Mouse (Mus musculus) CH12.LX (cell line): ENCODE measurements at regions not wholly inside any gene's neighbourhood (a gene's known extent, or its start where the extent isn't known, plus 50 kb on each side); places are given as distances from the start of the nearest gene placed in this dataset.

ENCODE experiments used
- DNase-seq: peaks from one replicate; pipeline ENCODE4 v3.0.0-alpha.2; 2013; ENCODE audit errors: extremely low read depth
- H3K27ac ChIP-seq: 2 replicates; pipeline ENCODE4 v1.5.1; 2012; ENCODE audit warnings: low read depth, mild to moderate bottlenecking, control low read depth, moderate library complexity; ENCODE audit not compliant: insufficient read depth
- H3K27me3 ChIP-seq: replicated peaks from 2 replicates; pipeline ENCODE3; 2012; ENCODE audit warnings: inconsistent platforms
- H3K36me3 ChIP-seq, 2 experiments: replicated peaks in 1 of 2; 2 replicates each; pipeline versions ENCODE3 to v1.6.1; 2012; ENCODE audit warnings: inconsistent platforms in 1 of 2, low read length in 1 of 2, mild to moderate bottlenecking in 1 of 2, mixed read lengths in 1 of 2, moderate library complexity in 1 of 2; ENCODE audit not compliant: control insufficient read depth in 1 of 2, insufficient read depth in 1 of 2
- H3K4me1 ChIP-seq, 2 experiments: 2 replicates each; pipeline ENCODE4 v1.6.1; 2012; ENCODE audit warnings: inconsistent platforms in 1 of 2, moderate library complexity in 1 of 2; ENCODE audit not compliant: insufficient read depth in 2 of 2, control insufficient read depth in 1 of 2
- H3K4me2 ChIP-seq: 2 replicates; pipeline ENCODE4 v1.6.1; 2012; ENCODE audit warnings: low read depth, mild to moderate bottlenecking, control low read depth; ENCODE audit not compliant: poor library complexity, insufficient read depth, severe bottlenecking
- H3K4me3 ChIP-seq, 3 experiments: fragments of 150-350 bp in 1 of 3; sonication (generic) in 1 of 3; replicated peaks in 1 of 3; 2 replicates each; pipeline versions ENCODE3 to v1.5.1; 2011 to 2012; ENCODE audit warnings: low read depth in 2 of 3, low read length in 2 of 3, mild to moderate bottlenecking in 2 of 3, moderate library complexity in 2 of 3, control low read depth in 1 of 3, improper control_type of control experiment in 1 of 3, inconsistent platforms in 1 of 3, mixed read lengths in 1 of 3; ENCODE audit not compliant: poor library complexity in 1 of 3
- H3K79me2 ChIP-seq: replicated peaks from 2 replicates; pipeline ENCODE4 v1.6.1; 2012; ENCODE audit warnings: mild to moderate bottlenecking, moderate library complexity; ENCODE audit not compliant: control insufficient read depth, poor library complexity, insufficient read depth, severe bottlenecking; ENCODE audit errors: extremely low read depth
- H3K9ac ChIP-seq: 2 replicates; pipeline ENCODE4 v1.6.1; 2012; ENCODE audit warnings: low read depth, mild to moderate bottlenecking, control low read depth, moderate library complexity; ENCODE audit not compliant: insufficient read depth
- H3K9me3 ChIP-seq: replicated peaks from 2 replicates; pipeline ENCODE3; 2012; ENCODE audit warnings: low read length, inconsistent platforms, mixed read lengths
- CHD2 ChIP-seq: IDR thresholded peaks from 2 replicates; pipeline ENCODE4 v1.6.1; 2011; ENCODE audit warnings: low read length, improper control_type of control experiment
- CTCF ChIP-seq, 2 experiments: IDR thresholded peaks in 1 of 2; conservative IDR thresholded peaks in 1 of 2; 2 replicates each; pipeline ENCODE4 v1.5.1; 2011 to 2012; ENCODE audit warnings: low read depth in 2 of 2, low read length in 2 of 2, improper control_type of control experiment in 1 of 2, inconsistent platforms in 1 of 2, mild to moderate bottlenecking in 1 of 2, moderate library complexity in 1 of 2
- E2F4 ChIP-seq: IDR thresholded peaks from 2 replicates; pipeline ENCODE4 v1.6.1; 2011; ENCODE audit warnings: low read depth, low read length, improper control_type of control experiment; ENCODE audit not compliant: insufficient replicate concordance
- ELF1 ChIP-seq: IDR thresholded peaks from 2 replicates; pipeline ENCODE4 v1.6.1; 2014; ENCODE audit warnings: low read depth, mild to moderate bottlenecking, inconsistent platforms, low read length, improper control_type of control experiment
- EP300 ChIP-seq: IDR thresholded peaks from 2 replicates; pipeline ENCODE4 v1.6.1; 2011; ENCODE audit warnings: low read length, improper control_type of control experiment
- ETS1 ChIP-seq: conservative IDR thresholded peaks from 2 replicates; pipeline ENCODE4 v1.6.1; 2012; ENCODE audit warnings: low read depth, mild to moderate bottlenecking, inconsistent platforms, low read length, improper control_type of control experiment, moderate library complexity
- GABPA ChIP-seq: IDR thresholded peaks from 2 replicates; pipeline ENCODE4 v1.6.1; 2012; ENCODE audit warnings: low read depth, low read length, improper control_type of control experiment, inconsistent platforms; ENCODE audit not compliant: insufficient replicate concordance
- HCFC1 ChIP-seq: IDR thresholded peaks from 2 replicates; pipeline ENCODE4 v1.6.1; 2012; ENCODE audit warnings: low read depth, mild to moderate bottlenecking, inconsistent platforms, low read length, improper control_type of control experiment
- IRF4 ChIP-seq: IDR thresholded peaks from 2 replicates; pipeline ENCODE4 v1.6.1; 2014; ENCODE audit warnings: low read depth, mild to moderate bottlenecking, inconsistent platforms, low read length, improper control_type of control experiment
- KAT2A ChIP-seq: IDR thresholded peaks from 2 replicates; pipeline ENCODE4 v1.6.1; 2012; ENCODE audit warnings: low read length, improper control_type of control experiment, inconsistent platforms; ENCODE audit not compliant: insufficient replicate concordance
- MAFK ChIP-seq: IDR thresholded peaks from 2 replicates; pipeline ENCODE4 v1.6.1; 2011; ENCODE audit warnings: low read length, improper control_type of control experiment; ENCODE audit not compliant: insufficient replicate concordance
- MAX ChIP-seq: IDR thresholded peaks from 2 replicates; pipeline ENCODE4 v1.6.1; 2011; ENCODE audit warnings: low read length, improper control_type of control experiment
- MEF2A ChIP-seq: IDR thresholded peaks from 2 replicates; pipeline ENCODE4 v1.6.1; 2014; ENCODE audit warnings: low read depth, mild to moderate bottlenecking, inconsistent platforms, low read length, improper control_type of control experiment, borderline replicate concordance
- NRF1 ChIP-seq: IDR thresholded peaks from 2 replicates; pipeline ENCODE4 v1.6.1; 2014; ENCODE audit warnings: low read depth, mild to moderate bottlenecking, inconsistent platforms, low read length, improper control_type of control experiment, moderate library complexity
- PAX5 ChIP-seq: IDR thresholded peaks from 2 replicates; pipeline ENCODE4 v1.6.1; 2012; ENCODE audit warnings: low read length, inconsistent platforms, mixed read lengths
- POLR2A ChIP-seq: IDR thresholded peaks from 2 replicates; pipeline ENCODE4 v1.6.1; 2011; ENCODE audit warnings: low read depth, mild to moderate bottlenecking, improper control_type of control experiment, low read length
- POLR2AphosphoS2 ChIP-seq: IDR thresholded peaks from 2 replicates; pipeline ENCODE4 v1.6.1; 2011; ENCODE audit warnings: low read depth, low read length, improper control_type of control experiment
- RAD21 ChIP-seq: IDR thresholded peaks from 2 replicates; pipeline ENCODE4 v1.6.1; 2011; ENCODE audit warnings: low read depth, mild to moderate bottlenecking, low read length, improper control_type of control experiment, moderate library complexity
- RCOR1 ChIP-seq: conservative IDR thresholded peaks from 2 replicates; pipeline ENCODE4 v1.6.1; 2012; ENCODE audit warnings: low read depth, mild to moderate bottlenecking, inconsistent platforms, low read length, improper control_type of control experiment
- SIN3A ChIP-seq: IDR thresholded peaks from 2 replicates; pipeline ENCODE4 v1.6.1; 2012; ENCODE audit warnings: low read length, improper control_type of control experiment, inconsistent platforms
- SMC3 ChIP-seq: IDR thresholded peaks from 2 replicates; pipeline ENCODE4 v1.6.1; 2011; ENCODE audit warnings: low read depth, low read length, improper control_type of control experiment
- TBP ChIP-seq: conservative IDR thresholded peaks from 2 replicates; pipeline ENCODE4 v1.6.1; 2011; ENCODE audit warnings: low read depth, low read length, improper control_type of control experiment
- TCF12 ChIP-seq: IDR thresholded peaks from 2 replicates; pipeline ENCODE4 v1.6.1; 2014; ENCODE audit warnings: low read depth, mild to moderate bottlenecking, inconsistent platforms, low read length, improper control_type of control experiment
- USF1 ChIP-seq: IDR thresholded peaks from 2 replicates; pipeline ENCODE4 v1.6.1; 2014; ENCODE audit warnings: low read depth, mild to moderate bottlenecking, inconsistent platforms, low read length, improper control_type of control experiment
- USF2 ChIP-seq: conservative IDR thresholded peaks from 2 replicates; pipeline ENCODE4 v1.6.1; 2011; ENCODE audit warnings: low read depth, low read length, improper control_type of control experiment
- ZC3H11A ChIP-seq: IDR thresholded peaks from 2 replicates; pipeline ENCODE4 v1.6.1; 2012; ENCODE audit warnings: low read depth, mild to moderate bottlenecking, inconsistent platforms, low read length, improper control_type of control experiment
- ZKSCAN1 ChIP-seq: IDR thresholded peaks from 2 replicates; pipeline ENCODE4 v1.6.1; 2012; ENCODE audit warnings: low read depth, inconsistent platforms, low read length, improper control_type of control experiment, borderline replicate concordance
- ZMIZ1 ChIP-seq: IDR thresholded peaks from 2 replicates; pipeline ENCODE4 v1.6.1; 2012; ENCODE audit warnings: low read depth, mild to moderate bottlenecking, inconsistent platforms, low read length, improper control_type of control experiment
- ZNF384 ChIP-seq: IDR thresholded peaks from 2 replicates; pipeline ENCODE4 v1.6.1; 2012; ENCODE audit warnings: low read depth, low read length, improper control_type of control experiment, inconsistent platforms
- dilution Hi-C: fragments of 300-500 bp; cut with MboI; formaldehyde crosslinking; loops from 2 replicates; pipeline ENCODE4 v1.14.3; 2020; ENCODE audit warnings: low sequenced_read_pairs; ENCODE audit not compliant: extremely low pct_unique_long_range_greater_than_20kb, extremely low pct_ligation_motif_present
- in situ Hi-C: fragments of 300-500 bp; cut with MboI; formaldehyde crosslinking; loops from 3 replicates; pipeline ENCODE4 v1.14.3; 2019; ENCODE audit warnings: low sequenced_read_pairs, low pct_ligation_motif_present, low pct_unique_long_range_greater_than_20kb, mixed read lengths

DNA sequence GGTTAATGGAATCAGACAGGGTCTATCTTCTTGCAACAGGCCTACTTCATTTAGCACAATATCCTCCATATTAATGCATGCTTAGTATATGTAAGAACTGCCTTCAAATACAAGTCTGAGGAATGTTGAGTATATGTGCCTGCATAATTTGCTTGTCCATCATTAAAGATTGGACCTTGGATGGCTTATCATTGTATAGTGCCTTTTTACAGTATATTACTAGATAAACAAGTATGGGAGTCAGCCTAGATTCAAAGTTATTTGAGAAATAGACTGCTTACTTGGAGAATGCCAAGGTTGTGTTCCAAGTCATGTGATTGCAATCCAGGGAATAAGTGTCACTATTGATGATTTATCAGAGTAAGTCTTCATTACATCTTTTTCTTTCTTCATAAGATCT is 491.6 kb upstream of the Btbd3 start:
- TF ChIP-seq SMC3 (no peak), PAX5 (no peak), USF2 (no peak), CTCF (conservative IDR thresholded peaks at IDR 0.05 in 1 of 2, IDR thresholded peaks at IDR 0.05 in 1 of 2; ENCODE audit: low read depth in 2 of 2, low read length in 2 of 2) (no peak), ETS1 (no peak), POLR2AphosphoS2 (no peak), HCFC1 (no peak), ELF1 (no peak), KAT2A (no peak), POLR2A (no peak), MAFK (no peak), ZKSCAN1 (no peak), MAX (no peak), IRF4 (no peak)
- Histone ChIP-seq H3K4me2 (no peak overlapping the region), H3K9me3 (peaks cover 32% of the 10 kb centered on the region), H3K36me3 (no peaks in the 10 kb centered on the region), H3K9ac (no peak overlapping the region), H3K27me3 (no peaks in the 10 kb centered on the region), H3K4me1 (no peaks in the 10 kb centered on the region), H3K79me2 (no peaks in the 10 kb centered on the region), H3K27ac (no peak overlapping the region), H3K4me3 (no peak overlapping the region)
- dilution Hi-C loops, result no loop called here
- DNase-seq, result no peak
- in situ Hi-C loops, result no loop called here

GRCm38 (mm10) chr2:137759455-137759854 is 496.9 kb upstream of the Btbd3 start:
- H3K27ac ChIP-seq, result no peak overlapping the region
- H3K9me3 ChIP-seq, result peaks cover 56% of the 10 kb centered on the region
- DNase-seq, result no peak
- no peaks in the 10 kb centered on the region for H3K36me3 ChIP-seq
- no peaks in the 10 kb centered on the region for H3K27me3 ChIP-seq
- no peak overlapping the region for H3K9ac ChIP-seq
- dilution Hi-C loops, result no loop called here
- no peak overlapping the region for H3K4me3 ChIP-seq
- in situ Hi-C loops, result no loop called here
- H3K4me1 ChIP-seq, result no peaks in the 10 kb centered on the region
- H3K79me2 ChIP-seq, result no peaks in the 10 kb centered on the region
- H3K4me2 ChIP-seq, result no peak overlapping the region
- TF ChIP-seq ZKSCAN1, result no peak
- TF ChIP-seq GABPA, result no peak
- no peak for TF ChIP-seq ETS1
- no peak for TF ChIP-seq ZMIZ1
- no peak for TF ChIP-seq RAD21
- no peak for TF ChIP-seq EP300
- TF ChIP-seq TCF12, result no peak
- TF ChIP-seq E2F4, result no peak
- TF ChIP-seq NRF1, result no peak
- no peak for TF ChIP-seq USF1
- TF ChIP-seq RCOR1, result no peak
- no peak for TF ChIP-seq CHD2
- TF ChIP-seq TBP, result no peak
- TF ChIP-seq SIN3A, result no peak
- TF ChIP-seq ZC3H11A, result no peak
- no peak for TF ChIP-seq PAX5
- no peak for TF ChIP-seq ZNF384
- TF ChIP-seq USF2, result no peak
- TF ChIP-seq IRF4, result no peak
- TF ChIP-seq MEF2A, result no peak
- TF ChIP-seq, all 38 proteins: peak for 0
